Mouse (Mus musculus) megakaryocyte progenitor cell, adult 5-6 weeks (primary cell): ENCODE measurements around the gene Ascl1. TPM values are rescaled to one million over a fixed set of nuclear protein-coding genes. Genes with fewer than 3 reads are reported as not detected.

Experiments used
- ATAC-seq: replicated peaks from 2 replicates; pipeline ENCODE4 v1.8.0; 2016; ENCODE audit warnings: mild to moderate bottlenecking, moderate TSS enrichment, inconsistent platforms; ENCODE audit not compliant: poor library complexity
- total RNA-seq, 2 experiments: library from RNA; stranded (forward) in 1 of 2; stranded (reverse) in 1 of 2; fragments of 157-497, 149-512 nt in 1 of 2; fragments of 200-1000 nt in 1 of 2; gene quantifications; 2 replicates each; pipeline versions ENCODE4 v1.2.3 to v1.2.4; 2015 to 2017

Ascl1 gene
- total RNA-seq (2015) (not detected in 2 replicates), total RNA-seq (2017) (not detected in 2 replicates)

DNA sequence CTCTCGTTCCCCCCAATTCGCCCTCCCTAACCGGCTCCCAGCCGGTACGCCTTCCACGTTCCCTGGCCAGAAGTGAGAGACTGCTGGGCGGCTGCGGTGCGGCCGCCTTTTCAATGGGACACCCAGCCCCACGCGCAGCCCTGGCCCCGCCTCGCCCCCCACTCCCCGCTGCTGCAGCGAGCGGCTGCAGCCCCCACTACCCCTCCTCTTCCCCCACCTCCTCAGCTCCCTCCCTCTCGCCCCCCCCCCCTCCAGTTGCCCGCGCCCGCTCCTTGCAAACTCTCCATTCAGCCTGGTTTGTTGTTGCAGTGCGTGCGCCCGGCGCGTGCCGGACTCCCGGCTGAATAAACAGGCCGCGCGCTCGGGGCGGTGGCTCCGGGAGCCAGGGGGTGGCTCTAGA lies at the start of gene Ascl1:
Ascl1 (minus strand) TSS at position 85 of the 400 bp plus-strand sequence.
- ATAC-seq: no peak

DNA sequence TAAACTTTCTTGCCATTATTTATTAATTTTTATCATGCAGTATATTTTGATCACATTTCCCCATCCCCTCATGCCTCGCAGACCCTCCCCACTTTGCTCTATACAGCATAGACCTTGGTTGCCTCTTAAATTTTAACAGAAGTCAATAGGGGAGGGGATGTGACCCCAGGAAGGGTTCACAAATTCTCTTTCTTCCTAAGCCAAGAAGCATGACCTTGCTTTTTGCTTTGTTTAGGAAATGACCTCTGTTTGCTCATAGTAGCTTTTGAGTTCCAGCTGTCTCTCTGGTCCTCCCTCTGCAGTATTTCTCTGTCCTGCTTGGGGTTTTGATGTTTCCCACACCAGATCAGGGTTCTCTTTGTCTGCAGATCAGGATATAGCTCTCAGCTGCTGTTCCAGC lies 40.7 kb upstream of the Ascl1 start:
- ATAC-seq: no peak

DNA sequence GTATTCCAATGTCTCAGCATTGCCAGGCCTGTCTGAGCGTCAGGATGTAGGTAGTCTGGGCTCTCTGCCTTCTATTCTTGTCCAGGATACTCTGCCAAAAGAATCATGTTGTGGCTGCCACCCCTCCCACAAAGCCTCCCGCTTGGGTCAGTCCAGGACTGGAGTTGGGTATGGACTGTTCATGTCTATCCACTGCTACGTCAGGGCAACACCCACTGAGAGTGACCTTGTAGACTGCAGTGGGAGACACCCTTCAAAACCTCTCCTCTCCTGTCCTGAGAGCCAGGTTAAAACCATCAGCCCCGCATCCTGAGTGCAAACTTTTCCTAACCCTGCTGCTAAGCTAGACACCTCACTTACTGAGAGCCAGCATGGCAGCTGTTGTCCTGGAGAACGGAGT lies 28.2 kb upstream of the Ascl1 start, which contains the start of gene Pah:
Pah (plus strand) TSS at position 150 of the 400 bp plus-strand sequence.
- ATAC-seq: no peak

DNA sequence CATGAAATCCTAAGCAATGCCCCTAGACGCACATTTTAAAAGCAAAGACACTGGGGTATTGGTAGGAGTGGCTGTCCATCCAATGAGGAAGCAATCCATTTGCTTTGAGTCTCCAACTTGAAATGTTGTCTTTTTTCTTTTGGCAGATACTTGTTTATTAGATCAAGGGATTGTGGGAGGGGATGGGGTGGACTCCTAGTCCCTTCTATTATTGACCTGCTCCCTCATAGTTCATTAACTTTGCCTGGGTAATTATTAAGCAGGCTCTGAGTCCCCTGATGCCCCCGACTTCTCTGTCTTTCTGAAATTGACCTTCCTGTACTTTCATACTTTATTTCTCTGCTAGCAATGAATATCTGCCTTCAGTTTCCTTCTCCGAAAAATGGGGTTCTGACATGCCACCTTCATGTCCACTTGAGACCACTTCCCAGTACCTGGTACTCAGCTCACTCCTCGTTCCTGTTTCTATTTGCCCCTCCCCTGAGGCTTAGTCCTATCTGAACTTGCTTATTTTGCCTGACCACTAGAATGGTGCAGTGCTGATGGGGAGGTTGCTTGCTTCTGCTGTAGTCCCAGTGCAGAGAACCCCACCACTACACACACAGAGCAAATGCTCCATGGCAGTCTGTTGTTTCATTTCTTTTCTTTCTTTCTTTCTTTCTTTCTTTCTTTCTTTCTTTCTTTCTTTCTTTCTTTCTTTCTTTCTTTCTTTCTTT lies 27.1 kb upstream of the Ascl1 start:
- ATAC-seq: no peak

DNA sequence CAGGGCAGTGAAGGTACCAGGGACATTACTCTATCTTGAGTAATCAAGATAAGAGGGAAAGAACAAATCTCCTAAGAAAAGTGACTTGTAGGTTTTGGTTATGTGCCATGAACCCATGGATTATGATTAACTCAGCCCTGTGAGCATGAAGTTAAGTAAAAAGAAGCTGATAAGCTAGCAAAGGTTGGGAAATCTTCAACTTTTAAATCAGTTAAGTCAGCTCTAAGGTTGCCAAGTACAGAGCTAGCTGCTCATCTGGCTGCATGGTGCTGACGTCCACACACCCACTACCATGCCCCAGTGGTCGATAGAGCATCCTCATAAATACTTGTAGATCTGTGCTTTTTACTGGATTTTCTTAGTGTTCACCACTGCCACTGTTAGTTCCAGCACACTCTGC lies 25.1 kb upstream of the Ascl1 start:
- ATAC-seq: no peak

DNA sequence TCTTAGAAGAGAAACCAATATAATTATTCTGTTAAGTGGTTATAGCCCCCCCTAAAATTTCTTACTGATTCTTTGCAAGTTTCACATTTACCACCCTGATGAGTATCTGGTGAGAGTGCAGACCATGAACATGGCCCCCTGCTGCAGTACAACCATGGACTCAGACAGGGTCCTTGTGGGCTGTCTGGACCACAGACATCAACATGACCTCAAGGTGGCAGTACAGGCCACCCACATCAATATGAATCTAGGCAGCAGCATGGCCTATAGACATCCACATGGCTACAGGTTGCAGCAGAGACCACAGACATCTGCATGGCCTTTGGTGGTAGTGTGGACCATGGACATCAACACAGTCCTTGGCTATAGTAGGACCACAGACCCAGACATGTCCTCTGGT lies 19.6 kb upstream of the Ascl1 start:
- 0 out of 2 replicates have a peak, but pooled peaks have one; percentile 34 for ATAC-seq

DNA sequence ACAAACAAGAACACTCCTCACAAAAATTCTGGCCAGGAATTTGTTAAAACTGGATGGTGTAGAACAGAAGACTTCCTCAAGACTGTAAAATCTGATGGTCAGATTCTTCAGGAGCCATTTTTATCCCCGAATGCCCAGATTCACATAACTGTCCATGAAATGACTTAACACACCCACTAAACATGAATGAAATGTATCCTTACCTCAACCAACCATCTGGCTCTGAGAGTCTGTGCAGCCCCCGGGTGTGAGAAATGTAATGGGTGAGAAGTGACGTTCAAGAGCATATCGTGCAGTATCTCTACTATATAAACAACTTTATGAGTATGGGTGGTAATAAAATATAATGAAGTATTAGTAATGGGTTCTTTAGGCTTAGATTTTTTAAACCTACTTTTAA lies 15.1 kb upstream of the Ascl1 start:
- ATAC-seq: no peak

DNA sequence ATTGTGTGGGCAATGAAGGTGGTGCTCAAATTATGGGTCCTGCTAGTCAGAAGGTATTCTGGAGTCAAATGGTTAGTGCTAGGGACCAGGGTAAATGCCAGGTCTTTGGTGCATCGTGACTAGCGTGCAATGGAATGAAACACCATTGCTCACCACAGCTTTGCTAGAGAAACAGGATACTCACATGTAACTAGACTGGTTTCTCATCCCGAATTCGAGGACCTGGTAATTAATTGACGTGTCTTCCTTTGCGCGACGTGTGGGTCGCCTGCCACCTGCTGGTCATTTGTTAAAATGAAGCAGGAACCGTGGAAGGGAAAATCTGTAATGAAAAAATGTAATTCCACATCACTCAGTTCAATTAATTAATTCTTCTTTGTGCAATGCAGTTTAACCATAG lies 10.5 kb upstream of the Ascl1 start:
- peak; percentile 75 for ATAC-seq

DNA sequence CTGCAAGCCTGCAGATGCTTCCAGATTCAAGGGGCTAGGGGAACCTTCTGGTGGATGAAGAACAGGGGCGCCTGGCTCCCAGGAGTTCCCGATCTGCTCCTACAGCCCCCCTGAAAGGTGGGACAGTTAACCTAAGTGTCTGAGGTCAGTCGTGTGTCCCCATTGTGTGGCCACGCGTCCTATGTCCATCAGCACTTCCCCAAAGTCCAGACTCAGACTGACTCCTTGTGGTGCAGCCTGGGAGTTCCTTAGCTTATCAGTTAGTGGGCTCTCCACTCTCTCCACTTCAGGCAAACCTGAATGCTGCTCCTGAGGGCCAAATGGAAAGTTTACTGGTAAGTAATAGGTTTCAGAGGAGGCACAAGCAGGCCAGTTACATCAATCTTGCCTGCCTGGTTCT lies 8.8 kb upstream of the Ascl1 start:
- no peak for ATAC-seq

DNA sequence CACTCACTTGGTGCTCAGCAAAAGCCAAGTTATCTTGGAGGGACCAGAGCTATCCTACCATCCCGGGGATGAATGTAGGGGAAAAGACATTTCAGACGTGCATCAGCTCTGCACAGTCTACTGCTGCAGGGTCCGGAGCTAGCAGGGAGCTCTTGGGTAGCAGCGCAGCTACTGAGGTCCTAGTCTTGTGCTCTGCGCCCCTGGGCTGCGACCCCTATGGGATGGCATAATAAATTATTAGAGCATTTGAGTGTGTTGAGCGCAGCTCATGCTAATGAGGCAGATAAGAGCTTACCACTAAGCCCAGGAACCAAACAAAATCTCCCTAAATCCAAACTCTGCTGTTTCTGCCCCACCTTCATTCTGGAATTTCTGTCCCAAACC lies 8.2 kb upstream of the Ascl1 start:
- ATAC-seq: no peak

DNA sequence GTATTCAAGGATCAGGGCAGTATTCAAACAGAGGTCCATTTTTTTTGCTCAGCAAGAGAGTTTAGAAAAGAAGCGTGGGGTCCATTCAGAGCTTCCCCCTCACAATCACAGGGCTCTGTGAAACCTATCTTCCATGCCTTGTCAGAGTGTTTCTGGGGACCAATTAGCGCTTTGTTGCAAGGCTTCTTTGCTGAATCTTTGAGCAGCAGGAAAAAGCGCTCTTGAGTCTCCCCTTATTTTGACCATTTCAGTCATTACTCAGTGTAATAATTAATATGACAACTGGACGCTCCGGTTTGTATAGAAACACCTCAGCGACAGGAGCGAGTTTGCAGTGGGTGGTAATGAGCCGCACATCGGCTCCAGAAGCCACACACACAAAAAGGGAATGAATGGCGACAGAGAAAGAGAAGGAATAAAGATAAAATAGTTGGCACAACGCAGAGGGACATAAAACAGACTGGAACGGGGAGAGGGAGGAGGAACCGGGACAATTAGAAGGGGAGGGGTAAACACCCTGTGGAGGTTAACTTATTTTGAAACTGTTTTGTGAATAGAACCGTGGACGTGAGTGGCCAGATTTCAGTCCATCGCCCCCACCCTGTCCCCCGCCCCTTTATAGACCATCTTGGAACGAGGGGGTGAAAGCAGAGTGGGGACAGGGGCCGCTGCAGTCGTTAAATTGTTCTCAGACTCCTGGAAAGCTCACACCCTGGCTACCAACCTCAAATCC lies 7.6 kb upstream of the Ascl1 start:
- ATAC-seq: no peak

DNA sequence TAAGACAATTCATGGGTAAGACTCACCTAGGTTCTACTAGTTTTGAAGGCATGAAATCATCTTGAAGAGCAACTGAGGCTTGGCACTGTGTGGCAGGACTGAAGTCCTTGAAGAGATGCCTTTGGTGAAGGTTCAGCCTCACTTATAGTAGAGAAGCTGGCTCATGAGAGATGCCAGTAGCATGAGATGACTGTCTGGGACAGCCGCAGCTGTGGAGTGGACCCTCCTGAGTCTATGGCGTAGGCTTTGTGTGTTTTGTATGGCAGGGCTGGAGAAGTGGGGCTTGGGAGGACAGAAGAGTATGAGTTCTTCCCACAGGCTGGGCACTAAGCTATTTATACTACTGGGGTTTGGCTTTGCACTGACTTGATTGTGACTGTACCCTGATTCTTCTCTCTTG lies 3.6 kb upstream of the Ascl1 start:
- ATAC-seq: no peak

DNA sequence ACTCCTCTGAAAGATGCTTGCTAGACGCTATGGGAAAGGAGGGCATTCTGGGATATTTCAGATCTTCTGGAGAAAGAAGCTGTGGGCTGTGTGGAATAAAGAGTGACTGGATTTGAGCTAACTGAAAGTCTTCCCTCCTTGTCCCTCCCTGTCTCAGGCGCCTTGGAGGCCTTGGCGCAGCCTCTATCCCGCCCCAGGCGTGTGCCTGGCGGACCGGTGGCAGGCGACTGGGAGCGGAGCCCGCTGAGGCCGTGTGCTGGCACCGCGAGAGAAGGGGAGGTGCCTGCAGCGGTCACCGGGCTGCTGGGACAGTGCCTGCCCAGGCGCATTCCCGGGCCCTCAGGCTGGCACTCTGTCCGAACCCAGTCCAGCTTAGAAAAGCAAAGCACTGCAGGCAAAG lies 1.1 kb upstream of the Ascl1 start:
- ATAC-seq: no peak

DNA sequence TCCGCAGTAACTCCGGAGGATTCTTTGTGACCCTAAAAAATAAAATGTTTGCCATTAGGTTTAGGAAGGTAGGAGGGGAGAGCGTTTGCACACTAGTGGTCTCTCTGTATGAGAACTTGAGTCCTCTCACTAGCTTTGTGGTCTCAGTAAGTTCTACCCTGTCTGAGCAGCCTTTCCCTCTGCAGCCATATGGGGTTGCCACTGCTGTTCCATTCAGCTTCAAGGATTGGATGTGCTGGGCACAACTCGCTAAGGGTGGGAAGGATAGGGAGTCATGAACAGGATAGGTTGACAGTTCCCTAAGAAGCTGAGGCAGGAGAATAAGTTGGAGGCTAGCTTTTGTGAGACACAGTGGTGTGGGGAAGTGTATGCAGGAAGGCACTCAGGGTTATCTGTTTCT lies 716 bp upstream of the Ascl1 start:
- no peak for ATAC-seq

DNA sequence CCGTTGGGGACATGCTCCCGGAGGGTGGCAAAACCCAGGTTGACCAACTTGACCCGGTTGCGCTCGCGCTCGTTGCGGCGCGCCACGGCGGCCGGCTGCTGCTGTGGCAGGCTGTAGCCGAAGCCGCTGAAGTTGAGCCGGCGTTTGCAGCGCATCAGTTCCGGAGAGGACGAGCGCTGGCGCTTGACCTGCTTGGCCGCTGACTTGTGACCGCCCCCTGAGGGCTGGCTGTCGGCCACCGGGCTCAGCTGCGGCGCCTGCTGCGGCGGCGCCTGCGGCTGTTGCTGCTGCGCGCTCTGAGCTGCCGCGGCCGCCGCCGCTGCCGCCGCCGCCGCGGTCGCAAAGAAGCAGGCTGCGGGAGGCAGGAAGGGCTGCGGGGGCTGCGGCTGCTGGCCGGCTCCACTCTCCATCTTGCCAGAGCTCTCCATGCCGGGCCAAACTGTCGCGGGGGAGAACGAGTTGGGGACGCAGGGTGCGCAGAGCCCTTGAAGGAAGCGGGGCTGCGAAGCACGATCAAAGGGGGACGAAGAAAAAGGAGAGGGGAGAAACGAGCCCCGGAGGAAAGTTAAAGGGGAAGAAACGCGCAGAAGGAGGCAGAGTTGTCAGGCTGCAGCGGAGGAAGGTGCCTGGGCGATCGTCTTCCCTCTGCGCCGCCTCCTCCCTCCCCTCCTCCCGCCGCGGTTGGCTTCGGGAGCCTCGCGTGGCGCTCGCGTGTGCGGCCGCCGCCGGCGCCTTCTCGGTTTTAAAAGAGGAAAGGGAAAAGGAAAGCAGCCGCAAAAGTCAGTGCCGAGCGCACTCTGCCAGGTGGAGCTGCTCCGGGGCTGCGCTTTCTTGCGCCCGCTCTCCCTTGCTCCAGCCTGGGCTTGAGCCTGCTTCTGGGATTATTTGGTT lies 554 bp downstream of the Ascl1 start:
- ATAC-seq: peak; percentile 51

DNA sequence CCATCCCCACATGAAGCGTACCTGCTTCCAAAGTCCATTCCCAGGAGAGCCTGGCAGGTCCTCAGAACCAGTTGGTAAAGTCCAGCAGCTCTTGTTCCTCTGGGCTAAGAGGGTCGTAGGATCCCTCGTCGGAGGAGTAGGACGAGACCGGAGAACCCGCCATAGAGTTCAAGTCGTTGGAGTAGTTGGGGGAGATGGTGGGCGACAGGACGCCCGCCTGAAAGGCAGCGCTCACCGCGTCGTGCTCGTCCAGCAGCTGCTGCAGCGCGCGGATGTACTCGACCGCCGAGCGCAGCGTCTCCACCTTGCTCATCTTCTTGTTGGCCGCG lies 1.2 kb downstream of the Ascl1 start:
- ATAC-seq: no peak

DNA sequence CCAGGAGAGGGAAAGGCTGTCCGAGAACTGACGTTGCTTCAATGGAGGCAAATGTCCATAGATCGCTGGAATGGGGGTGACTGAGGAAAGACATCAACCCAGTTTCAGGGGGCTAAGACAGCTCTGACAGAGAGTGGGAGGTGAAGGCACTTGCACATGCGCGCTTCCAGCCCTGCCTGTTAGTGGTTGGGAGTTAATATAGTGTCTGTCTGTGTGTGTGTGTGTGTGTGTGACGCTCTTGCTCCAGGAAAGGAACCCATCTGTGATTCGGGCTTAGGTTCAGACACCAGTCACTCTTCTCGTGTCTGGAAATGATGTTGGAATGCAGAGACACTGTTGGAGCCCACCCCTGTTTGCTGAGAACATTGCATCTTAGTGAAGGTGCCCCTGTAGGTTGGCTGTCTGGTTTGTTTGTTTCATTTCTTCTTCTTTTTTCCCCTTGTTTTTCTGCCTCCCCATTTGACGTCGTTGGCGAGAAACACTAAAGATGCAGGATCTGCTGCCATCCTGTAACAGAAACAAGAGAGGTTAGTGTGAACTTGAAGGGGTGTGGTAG lies 1.9 kb downstream of the Ascl1 start:
- no peak for ATAC-seq

DNA sequence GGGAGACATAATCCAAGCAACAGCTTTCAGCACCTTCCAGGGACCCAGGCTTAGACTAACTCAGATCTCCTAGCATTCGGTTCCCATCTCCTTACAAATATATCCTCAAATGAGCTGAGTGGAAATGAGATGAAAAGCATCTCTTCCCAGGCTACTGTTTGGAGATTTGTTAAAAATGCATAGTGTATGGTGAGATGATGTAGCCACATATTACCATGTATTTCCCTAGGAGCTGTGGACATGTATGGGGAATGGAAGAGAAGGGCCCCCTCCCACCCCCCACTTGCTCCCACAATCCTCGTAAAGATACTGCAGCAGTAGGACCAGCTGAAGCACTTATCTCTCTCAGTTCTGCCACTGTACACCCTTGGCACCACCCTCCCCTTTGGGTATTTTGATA lies 3.1 kb downstream of the Ascl1 start:
- ATAC-seq: no peak

DNA sequence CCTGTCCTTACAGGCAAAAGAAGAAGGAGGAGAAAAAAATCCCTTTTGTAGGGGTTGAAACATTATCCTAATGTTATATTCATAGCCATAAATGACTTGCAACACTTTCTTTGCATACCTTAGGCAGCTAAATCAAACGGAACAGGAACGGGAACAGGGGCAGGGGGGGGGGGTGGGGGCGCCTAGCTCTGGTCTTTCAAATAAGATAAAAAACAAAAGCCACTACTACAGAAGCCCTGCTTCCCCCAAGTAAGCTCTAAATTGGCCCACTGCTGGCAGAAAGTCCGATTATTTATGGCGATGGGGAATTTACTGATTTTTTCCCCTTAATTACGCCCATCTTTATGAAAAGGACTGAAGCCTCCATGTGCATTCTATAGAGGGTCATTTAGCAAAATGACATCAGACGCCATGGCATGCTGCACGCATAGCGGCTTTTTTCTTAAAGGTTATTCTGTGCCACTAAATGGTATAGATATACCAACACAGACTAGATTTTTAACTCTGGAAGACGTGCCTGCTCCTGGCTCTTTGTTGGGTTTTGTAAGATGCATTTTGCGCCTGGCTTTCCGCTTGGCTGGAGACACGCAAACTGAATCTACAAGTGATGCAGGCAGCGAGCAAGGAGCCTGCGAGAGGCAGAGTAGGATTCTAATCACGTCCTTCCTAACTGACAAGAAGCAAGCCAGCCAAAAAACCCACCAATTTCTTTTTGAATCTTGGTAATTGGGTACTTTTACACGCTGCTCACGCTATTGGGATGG lies 4.0 kb downstream of the Ascl1 start:
- ATAC-seq: no peak

DNA sequence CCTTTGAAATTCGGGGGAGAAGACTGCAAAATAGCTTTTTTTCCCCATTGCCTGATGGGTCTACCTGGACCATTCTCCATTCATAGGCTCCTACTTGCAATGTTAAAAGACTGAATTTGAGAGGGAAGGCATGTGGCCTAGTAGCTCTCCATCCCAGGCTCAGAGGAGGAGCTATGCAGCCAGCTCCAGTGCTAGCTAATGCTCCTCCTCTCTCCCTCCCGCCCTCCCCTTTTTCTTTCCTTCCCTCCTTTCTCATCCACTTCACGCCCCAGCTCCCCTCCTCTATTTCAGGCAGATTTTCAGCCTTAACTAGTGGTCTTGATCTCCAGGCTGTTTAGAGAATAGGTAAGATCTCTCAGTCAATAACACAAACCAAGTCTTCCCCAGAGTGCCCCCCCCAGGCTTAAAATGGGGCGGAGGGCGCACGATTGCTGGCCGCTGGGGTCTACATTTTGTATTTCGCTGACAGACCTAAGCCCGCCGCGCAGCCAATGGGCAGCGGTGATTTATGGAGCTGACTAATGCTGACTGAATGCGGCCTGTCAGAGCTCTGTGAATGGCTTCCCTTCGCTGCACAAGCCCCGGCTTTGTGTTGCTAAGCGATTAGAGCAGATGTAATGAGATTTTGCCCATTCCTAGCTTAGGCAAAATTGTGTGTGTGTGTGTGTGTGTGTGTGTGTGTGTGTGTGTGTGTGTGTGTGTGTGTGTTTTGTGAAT lies 4.9 kb downstream of the Ascl1 start:
- ATAC-seq: no peak
